Mouse (Mus musculus) forebrain, embryonic 16.5 days (tissue): ENCODE measurements around the gene Crisp4. TPM values are rescaled to one million over a fixed set of nuclear protein-coding genes. Genes with fewer than 3 reads are reported as not detected.
A peak's percentile ranks its signal among the peaks of the same experiment; 100 is the strongest.

Experiments used
- ATAC-seq: fragments of 200-750 bp; cut with Nextera tagmentation; 2 replicates; pipeline ENCODE4 v1.8.0; 2017; ENCODE audit warnings: mild to moderate bottlenecking, moderate library complexity
- H3K27ac ChIP-seq: fragments of 300-500 bp; sonication (generic); 2 replicates; pipeline ENCODE4 v1.5.1; 2014; ENCODE audit warnings: low read length, control low read depth
- H3K27me3 ChIP-seq: fragments of 300-500 bp; sonication (generic); replicated peaks from 2 replicates; pipeline ENCODE4 v1.6.1; 2014; ENCODE audit warnings: low read length; ENCODE audit not compliant: control insufficient read depth, insufficient read depth
- H3K36me3 ChIP-seq: fragments of 300-500 bp; sonication (generic); 2 replicates; pipeline ENCODE4 v1.6.1; 2014; ENCODE audit not compliant: control insufficient read depth, insufficient read depth
- H3K4me1 ChIP-seq: fragments of 300-500 bp; sonication (generic); replicated peaks from 2 replicates; pipeline ENCODE4 v1.6.1; 2014; ENCODE audit warnings: low read length; ENCODE audit not compliant: control insufficient read depth, insufficient read depth
- H3K4me2 ChIP-seq: fragments of 300-500 bp; sonication (generic); 2 replicates; pipeline ENCODE4 v1.6.1; 2014; ENCODE audit warnings: mild to moderate bottlenecking, low read length, control low read depth
- H3K4me3 ChIP-seq: fragments of 300-500 bp; sonication (generic); replicated peaks from 2 replicates; pipeline ENCODE4 v1.5.1; 2014; ENCODE audit warnings: mild to moderate bottlenecking, low read length, control low read depth
- H3K9ac ChIP-seq: fragments of 300-500 bp; sonication (generic); replicated peaks from 2 replicates; pipeline ENCODE4 v1.6.1; 2014; ENCODE audit warnings: low read depth, low read length, control low read depth
- H3K9me3 ChIP-seq: fragments of 300-500 bp; sonication (generic); 2 replicates; pipeline ENCODE4 v1.6.1; 2016; ENCODE audit warnings: low read length; ENCODE audit not compliant: control insufficient read depth
- WGBS: fragments of 180-500 bp; shearing (Covaris S2); extraction: QIAGEN DNeasy Blood & Tissue Kit; methylation state at CpG from one replicate; pipeline ENCODE4 v1.1.7; 2014; 5-methylcytosine and 5-hydroxymethylcytosine counted together
- polyA plus RNA-seq: library from polyadenylated mRNA; unstranded; fragments of >200 nt; fragmentation: Nextera tagmentation; extraction: Ambion mirVana; gene quantifications from 2 replicates; pipeline ENCODE4 v1.2.1, GENCODE M21; 2015

Crisp4 gene
- not detected in 2 replicates for polyA plus RNA-seq

- Histone ChIP-seq H3K27ac (no peak within 1 kb of the TSS), H3K36me3 (no peaks in the 10 kb centered on the region), H3K4me1 (no peaks in the 10 kb centered on the region), H3K27me3 (no peaks in the 10 kb centered on the region), H3K9ac (no peak within 1 kb of the TSS), H3K4me2 (no peak within 1 kb of the TSS), H3K4me3 (no peak within 1 kb of the TSS), H3K9me3 (no peaks in the 10 kb centered on the region)
- WGBS, result 56% methylated on average over 3 of the region's 3 CpGs
- no peak for ATAC-seq
Observed at GRCm38 (mm10) chr1:18145802-18146201, at the start of gene Crisp4. Gene Crisp4 (minus strand): TSS chr1:18145902.

GRCm38 (mm10) chr1:18191719-18192118 lies 46.0 kb upstream of the Crisp4 start:
- WGBS, result 1% methylated on average over 4 of the region's 4 CpGs
- peak overlapping the region; percentile 65 for H3K27ac ChIP-seq

GRCm38 (mm10) chr1:18190714-18191712 lies 45.3 kb upstream of the Crisp4 start:
- Histone ChIP-seq H3K36me3 (no peaks in the 10 kb centered on the region), H3K4me1 (peaks cover 13% of the 10 kb centered on the region), H3K27me3 (no peaks in the 10 kb centered on the region), H3K4me2 (no peak overlapping the region), H3K9ac (no peak overlapping the region), H3K9me3 (no peaks in the 10 kb centered on the region), H3K4me3 (no peak overlapping the region), H3K27ac (peak overlapping the region; percentile 65)
- WGBS, result 4% methylated on average over 1 of the region's 1 CpGs
- peak; percentile 83 for ATAC-seq

More at GRCm38 (mm10) chr1:18191719-18192118, 46.0 kb upstream of the Crisp4 start:
- Histone ChIP-seq H3K4me3 (no peak overlapping the region), H3K4me2 (no peak overlapping the region), H3K36me3 (no peaks in the 10 kb centered on the region), H3K9me3 (no peaks in the 10 kb centered on the region), H3K27me3 (no peaks in the 10 kb centered on the region), H3K9ac (no peak overlapping the region), H3K4me1 (peaks cover 13% of the 10 kb centered on the region)
- ATAC-seq, result peak; percentile 90

DNA sequence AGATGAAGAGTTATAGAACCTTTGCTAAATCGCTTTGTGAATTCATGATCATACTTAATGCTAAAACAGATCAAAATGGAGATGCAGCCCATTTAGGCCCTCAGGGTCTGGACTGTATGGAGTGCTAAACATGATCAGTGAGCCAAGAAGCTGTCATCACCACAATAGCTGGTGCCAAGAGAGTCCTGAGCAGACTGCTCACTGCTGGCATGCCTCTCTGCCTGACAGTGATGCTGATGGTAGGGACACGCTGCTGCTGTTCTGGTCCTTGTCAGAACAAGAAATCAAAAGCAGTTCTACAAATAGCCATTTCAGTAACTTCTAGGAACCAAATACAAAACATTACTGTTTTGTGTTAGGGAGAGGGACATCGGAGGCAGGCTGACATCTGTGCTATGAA lies 35.5 kb upstream of the Crisp4 start:
- H3K36me3 ChIP-seq, result no peaks in the 10 kb centered on the region
- no peaks in the 10 kb centered on the region for H3K27me3 ChIP-seq
- H3K4me1 ChIP-seq, result 0 out of 2 replicates have a peak, but pooled peaks cover 4% of the 10 kb centered on the region
- 48% methylated on average over 3 of the region's 3 CpGs for WGBS
- ATAC-seq, result peak; percentile 100
- H3K9me3 ChIP-seq, result no peaks in the 10 kb centered on the region
- no peak overlapping the region for H3K27ac ChIP-seq
- no peak overlapping the region for H3K4me3 ChIP-seq
- H3K9ac ChIP-seq, result no peak overlapping the region
- no peak overlapping the region for H3K4me2 ChIP-seq

- no peak overlapping the region for H3K9ac ChIP-seq
- no peaks in the 10 kb centered on the region for H3K4me1 ChIP-seq
- H3K4me2 ChIP-seq, result no peak overlapping the region
- no peaks in the 10 kb centered on the region for H3K36me3 ChIP-seq
- H3K27ac ChIP-seq, result no peak overlapping the region
- no peaks in the 10 kb centered on the region for H3K27me3 ChIP-seq
- no peaks in the 10 kb centered on the region for H3K9me3 ChIP-seq
- no peak overlapping the region for H3K4me3 ChIP-seq
- ATAC-seq, result peak; percentile 54; the same call in 1 of the 2 replicates
- 53% methylated on average over 4 of the region's 4 CpGs for WGBS
Observed at GRCm38 (mm10) chr1:18170573-18170972, 24.9 kb upstream of the Crisp4 start.

- ATAC-seq, result peak; percentile 96
- 30% methylated on average over 1 of the region's 1 CpGs for whole genome bisulfite sequencing
- Histone ChIP-seq H3K4me3 (no peak overlapping the region), H3K4me2 (no peak overlapping the region), H3K36me3 (no peaks in the 10 kb centered on the region), H3K9ac (no peak overlapping the region), H3K27me3 (no peaks in the 10 kb centered on the region), H3K9me3 (no peaks in the 10 kb centered on the region), H3K27ac (no peak overlapping the region), H3K4me1 (no peaks in the 10 kb centered on the region)
Observed at GRCm38 (mm10) chr1:18168261-18168660, 22.6 kb upstream of the Crisp4 start.

DNA sequence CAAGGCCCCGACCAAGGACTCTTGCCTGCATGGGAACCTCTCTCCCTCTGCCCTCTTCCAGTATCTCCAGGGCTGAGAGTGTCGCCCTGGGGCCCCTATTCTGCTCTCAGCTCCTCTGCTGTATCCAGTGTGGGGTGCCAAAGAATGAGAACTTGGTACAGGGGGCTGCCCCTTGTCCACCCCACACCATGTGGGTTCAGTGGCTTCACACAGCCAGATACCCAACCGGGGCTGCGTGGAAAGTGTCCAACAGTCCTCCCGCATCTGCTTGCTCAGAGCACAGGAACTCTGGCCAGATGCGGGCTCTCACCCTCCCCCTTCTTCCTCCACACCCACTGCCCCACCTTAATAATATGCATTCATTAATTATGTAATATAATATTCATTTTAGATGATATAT lies 13.4 kb upstream of the Crisp4 start:
- Histone ChIP-seq H3K4me3 (no peak overlapping the region), H3K27me3 (no peaks in the 10 kb centered on the region), H3K4me2 (no peak overlapping the region), H3K9ac (no peak overlapping the region), H3K9me3 (no peaks in the 10 kb centered on the region), H3K36me3 (no peaks in the 10 kb centered on the region), H3K27ac (no peak overlapping the region), H3K4me1 (no peaks in the 10 kb centered on the region)
- WGBS, result 84% methylated on average over 6 of the region's 6 CpGs
- ATAC-seq, result no peak

- no peaks in the 10 kb centered on the region for H3K9me3 ChIP-seq
- no peak overlapping the region for H3K4me2 ChIP-seq
- H3K9ac ChIP-seq, result no peak overlapping the region
- no peaks in the 10 kb centered on the region for H3K27me3 ChIP-seq
- no peaks in the 10 kb centered on the region for H3K36me3 ChIP-seq
- no peak overlapping the region for H3K27ac ChIP-seq
- no peak overlapping the region for H3K4me3 ChIP-seq
- no peaks in the 10 kb centered on the region for H3K4me1 ChIP-seq
- ATAC-seq, result no peak
Observed at GRCm38 (mm10) chr1:18148211-18148610, 2.5 kb upstream of the Crisp4 start.

- Histone ChIP-seq H3K4me1 (no peaks in the 10 kb centered on the region), H3K9ac (no peak overlapping the region), H3K27me3 (no peaks in the 10 kb centered on the region), H3K9me3 (no peaks in the 10 kb centered on the region), H3K4me2 (no peak overlapping the region), H3K36me3 (no peaks in the 10 kb centered on the region), H3K27ac (no peak overlapping the region), H3K4me3 (no peak overlapping the region)
- 55% methylated on average over 4 of the region's 4 CpGs for WGBS
- no peak for ATAC-seq
Observed at GRCm38 (mm10) chr1:18131691-18132090, 14.0 kb downstream of the Crisp4 start.
